Mouse (Mus musculus): ENCODE measurements around the gene Wapl.

Wapl gene

GRCm38 (mm10) chr14:34673395-34674228, at the start of gene Wapl:
Gene Wapl (plus strand): TSS chr14:34673928.
- peak; percentile 94 to 97 for DNase-seq (ENCODE audit: low spot score in 2 of 2)

GRCm38 (mm10) chr14:34626824-34627223, 46.9 kb upstream of the Wapl start:
- no peak for DNase-seq (ENCODE audit: low spot score in 2 of 2)

- DNase-seq (ENCODE audit: low spot score in 2 of 2) = no peak
These were observed 40.8 kb upstream of the Wapl start for GRCm38 (mm10) chr14:34632722-34633448.

- no peak for DNase-seq (ENCODE audit: low spot score in 2 of 2)
These were observed 38.5 kb upstream of the Wapl start for GRCm38 (mm10) chr14:34635192-34635591.

- no peak for DNase-seq (ENCODE audit: low spot score in 2 of 2)
These were observed 38.0 kb upstream of the Wapl start for GRCm38 (mm10) chr14:34635721-34636120.

- DNase-seq (ENCODE audit: low spot score in 2 of 2) = no peak
These were observed 29.6 kb upstream of the Wapl start for GRCm38 (mm10) chr14:34644140-34644539.

GRCm38 (mm10) chr14:34647870-34648475, 25.8 kb upstream of the Wapl start:
- no peak for DNase-seq (ENCODE audit: low spot score in 2 of 2)

GRCm38 (mm10) chr14:34657131-34657530, 16.6 kb upstream of the Wapl start:
- no peak for DNase-seq (ENCODE audit: low spot score in 2 of 2)

- DNase-seq (ENCODE audit: low spot score in 2 of 2) = no peak
These were observed 13.4 kb upstream of the Wapl start for GRCm38 (mm10) chr14:34660351-34660787.

- DNase-seq (ENCODE audit: low spot score in 2 of 2) = no peak
These were observed 12.7 kb upstream of the Wapl start for GRCm38 (mm10) chr14:34660788-34661591.

- DNase-seq (ENCODE audit: low spot score in 2 of 2) = no peak
These were observed 11.9 kb upstream of the Wapl start for GRCm38 (mm10) chr14:34661621-34662477.

GRCm38 (mm10) chr14:34662478-34662826, 11.3 kb upstream of the Wapl start:
- no peak for DNase-seq (ENCODE audit: low spot score in 2 of 2)

- no peak for DNase-seq (ENCODE audit: low spot score in 2 of 2)
These were observed 10.3 kb upstream of the Wapl start for GRCm38 (mm10) chr14:34663381-34663780.

GRCm38 (mm10) chr14:34669082-34669481, 4.6 kb upstream of the Wapl start:
- DNase-seq (ENCODE audit: low spot score in 2 of 2) = no peak

GRCm38 (mm10) chr14:34670256-34670655, 3.5 kb upstream of the Wapl start:
- no peak for DNase-seq (ENCODE audit: low spot score in 2 of 2)

- DNase-seq (ENCODE audit: low spot score in 2 of 2) = peak; percentile 20 to 32
These were observed 582 bp downstream of the Wapl start for GRCm38 (mm10) chr14:34674229-34674791.

- DNase-seq (ENCODE audit: low spot score in 2 of 2) = no peak
These were observed 1.2 kb downstream of the Wapl start for GRCm38 (mm10) chr14:34674932-34675331.

- DNase-seq (ENCODE audit: low spot score in 2 of 2) = no peak
These were observed 1.7 kb downstream of the Wapl start for GRCm38 (mm10) chr14:34675347-34675865.

GRCm38 (mm10) chr14:34680815-34681214, 7.1 kb downstream of the Wapl start:
- no peak for DNase-seq (ENCODE audit: low spot score in 2 of 2)

- DNase-seq (ENCODE audit: low spot score in 2 of 2) = no peak
These were observed 11.3 kb downstream of the Wapl start for GRCm38 (mm10) chr14:34684989-34685388.

All from frontal cortex, postnatal 14 days (tissue).